Mouse (Mus musculus): ENCODE data around the gene Map4k3. TPM values are rescaled to one million over a fixed set of nuclear protein-coding genes. Genes with fewer than 3 reads are reported as not detected.
"Not testable (repeated sequence)": the region's sequence is repeated elsewhere in the genome, so short reads cannot be mapped to it uniquely, and the experiment has no call there.

The Map4k3 gene
- 31.3 and 34.4 TPM in 2 replicates for polyA plus RNA-seq (2016; fragmentation: Nextera tagmentation; extraction: Ambion mirVana)

DNA sequence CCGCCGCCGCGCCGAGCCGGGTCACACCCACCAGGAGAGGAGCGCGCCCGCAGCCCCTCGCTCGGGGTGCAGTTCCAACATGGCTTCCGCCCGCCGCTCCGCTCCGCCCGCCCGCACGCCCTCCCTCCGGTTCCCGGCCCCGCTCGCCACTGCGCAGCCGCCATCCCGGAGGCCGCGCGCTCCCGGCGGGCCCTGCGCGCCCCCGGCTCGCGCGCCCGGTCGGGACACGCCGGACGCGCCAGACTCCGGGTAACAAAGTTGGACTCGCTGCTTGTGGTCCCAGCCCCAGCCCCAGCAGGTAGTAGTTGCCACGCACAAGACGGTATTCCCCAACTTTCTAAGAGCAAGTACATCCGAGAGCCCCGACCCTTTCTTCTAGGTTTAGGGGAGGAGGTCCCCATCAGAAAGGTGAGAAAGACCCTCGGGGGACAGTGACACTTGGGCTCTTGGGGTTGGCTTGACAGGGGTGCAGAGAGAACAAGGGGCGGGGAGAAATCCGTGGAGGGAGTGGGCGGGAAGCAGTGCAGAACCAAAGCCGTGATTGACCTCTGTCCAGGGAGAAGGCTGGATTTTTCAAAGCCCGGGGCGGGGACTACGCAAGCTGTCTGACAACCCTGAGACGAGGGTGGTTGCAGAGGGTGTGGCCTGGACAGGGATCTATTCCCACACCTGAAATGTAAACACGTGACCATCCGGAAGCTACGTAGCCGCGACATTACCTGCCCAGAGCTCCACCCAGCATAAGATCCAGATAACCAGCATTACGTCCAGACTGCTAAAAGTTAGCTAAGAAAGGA is at the start of gene Map4k3:
TSS of gene Map4k3 (minus strand) at position 424 of the 797 bp plus-strand sequence.
- peak within 1 kb of the TSS; percentile 97 for H3K9ac ChIP-seq (replicated peaks)
- H3K4me1 ChIP-seq: peaks cover 24% of the 10 kb centered on the region
- peak; percentile 96 for ATAC-seq (ENCODE audit: low FRiP score, low read depth)
- peaks cover 5% of the 10 kb centered on the region; the same call in 1 of the 2 replicates for H3K36me3 ChIP-seq
- WGBS: under 1% methylated on average over 54 of the region's 64 CpGs
- H3K27me3 ChIP-seq: no peaks in the 10 kb centered on the region
- peak within 1 kb of the TSS; percentile 66 for H3K4me2 ChIP-seq (replicated peaks)
- H3K4me3 ChIP-seq: peak within 1 kb of the TSS; percentile 90
- H3K27ac ChIP-seq (replicated peaks): peak within 1 kb of the TSS; percentile 94
- H3K9me3 ChIP-seq: no peaks in the 10 kb centered on the region

DNA sequence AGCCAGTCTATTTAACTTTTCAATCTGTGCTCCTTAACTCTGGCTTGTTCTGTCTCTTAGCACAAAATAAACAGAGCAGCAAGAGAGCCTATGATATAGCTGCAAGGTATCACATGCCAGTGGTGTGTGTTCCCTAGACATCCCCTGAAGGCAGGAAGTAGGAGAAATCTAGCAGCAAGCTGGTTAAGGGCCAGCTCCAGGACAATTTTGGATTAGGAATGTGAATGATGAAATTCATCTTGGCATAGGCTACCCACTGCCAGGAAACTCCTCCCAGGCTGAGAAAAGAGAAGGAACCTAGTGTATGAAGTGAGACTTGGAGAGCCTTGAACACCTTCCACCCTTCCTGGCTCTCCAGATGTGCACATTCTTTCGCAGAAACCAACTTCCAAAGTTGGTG is 49.3 kb upstream of the Map4k3 start:
- no peak overlapping the region for H3K4me2 ChIP-seq (replicated peaks)
- 90% methylated on average over 1 of the region's 1 CpGs for WGBS
- H3K4me1 ChIP-seq: no peaks in the 10 kb centered on the region

DNA sequence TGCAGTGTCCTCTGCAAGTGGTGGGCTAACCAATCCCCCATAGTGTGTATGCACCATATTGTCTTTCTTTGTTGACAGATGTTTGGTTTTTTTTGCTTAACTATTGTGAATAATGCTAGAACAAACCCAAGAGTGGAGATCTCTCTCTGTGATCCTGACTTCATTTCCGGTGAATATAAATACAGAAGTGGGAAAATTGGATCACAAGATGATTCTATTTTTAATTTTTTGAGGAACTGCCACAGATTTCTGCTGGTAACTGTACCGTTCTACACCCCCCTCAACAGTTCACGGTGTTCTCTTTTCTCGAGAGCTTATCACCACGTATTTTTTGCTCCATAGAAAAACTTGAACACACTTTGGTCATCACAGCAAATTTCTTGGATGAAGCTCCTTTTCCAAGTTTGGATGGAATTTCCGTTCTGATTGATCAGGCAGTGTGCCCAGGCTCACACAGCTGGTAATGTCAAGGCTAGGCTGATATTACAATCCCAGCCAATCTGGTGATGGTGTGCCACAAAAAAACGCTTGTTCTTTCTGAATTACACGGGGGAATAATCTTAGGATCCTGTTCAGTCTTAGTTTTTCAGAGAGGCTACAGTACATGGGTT is 47.0 kb upstream of the Map4k3 start:
- Histone ChIP-seq H3K4me2 (replicated peaks) (no peak overlapping the region), H3K36me3 (no peaks in the 10 kb centered on the region), H3K4me1 (no peaks in the 10 kb centered on the region), H3K9ac (replicated peaks) (no peak overlapping the region), H3K27me3 (no peaks in the 10 kb centered on the region), H3K9me3 (no peaks in the 10 kb centered on the region), H3K27ac (replicated peaks) (no peak overlapping the region), H3K4me3 (no peak overlapping the region)
- no peak for ATAC-seq (ENCODE audit: low FRiP score, low read depth)
- 85% methylated on average over 8 of the region's 8 CpGs for WGBS

More for the DNA sequence above, 49.3 kb upstream of the Map4k3 start:
- Histone ChIP-seq H3K36me3 (no peaks in the 10 kb centered on the region), H3K4me3 (no peak overlapping the region), H3K27me3 (no peaks in the 10 kb centered on the region), H3K27ac (replicated peaks) (no peak overlapping the region), H3K9me3 (no peaks in the 10 kb centered on the region), H3K9ac (replicated peaks) (no peak overlapping the region)
- ATAC-seq (ENCODE audit: low FRiP score, low read depth): no peak

DNA sequence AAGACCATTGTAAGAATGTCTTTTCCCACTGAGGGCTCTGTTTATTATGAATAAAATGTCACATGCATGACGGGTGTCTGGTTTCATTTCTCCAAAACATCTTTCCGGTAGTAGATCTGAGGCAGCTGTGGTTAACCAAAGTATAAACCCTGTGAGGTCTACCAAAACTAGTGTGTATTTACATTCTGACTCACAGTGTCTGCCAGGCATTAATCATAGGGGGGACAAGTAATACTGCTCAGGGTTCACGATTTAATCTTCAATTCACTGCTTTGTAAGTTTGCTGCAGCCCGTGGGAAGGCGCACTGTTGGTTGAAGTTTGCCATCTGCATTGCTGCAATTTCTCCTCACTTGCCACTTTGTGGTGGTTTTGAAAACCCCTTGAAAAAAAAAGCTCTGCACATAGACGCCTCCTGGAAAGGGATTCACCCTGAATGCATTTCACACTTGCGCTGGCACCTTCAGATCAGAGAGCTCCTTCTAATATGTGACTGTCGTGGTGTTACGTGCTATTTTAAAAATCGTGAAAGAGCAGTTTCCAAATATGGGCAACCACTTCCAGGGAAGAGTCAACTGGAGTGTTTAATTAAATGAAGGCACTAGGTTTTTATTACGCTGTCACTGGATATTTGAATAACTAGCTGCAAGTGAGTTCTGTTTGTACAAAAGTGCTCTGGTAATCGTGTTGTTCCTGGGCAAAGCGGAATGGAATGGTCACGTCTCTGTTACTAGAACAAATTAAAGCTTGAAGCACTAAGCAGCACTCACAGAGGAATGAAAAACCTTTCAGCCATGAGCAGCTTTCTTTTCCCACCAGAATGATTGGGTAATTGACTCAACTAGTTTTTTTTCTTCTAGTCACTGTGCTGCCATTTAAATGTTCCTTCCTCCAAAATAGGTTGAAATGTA is 44.5 kb upstream of the Map4k3 start:
- Histone ChIP-seq H3K9ac (replicated peaks) (no peak overlapping the region), H3K36me3 (no peaks in the 10 kb centered on the region), H3K9me3 (no peaks in the 10 kb centered on the region), H3K4me1 (no peaks in the 10 kb centered on the region), H3K27ac (replicated peaks) (no peak overlapping the region), H3K4me2 (replicated peaks) (no peak overlapping the region), H3K4me3 (no peak overlapping the region), H3K27me3 (no peaks in the 10 kb centered on the region)
- 76% methylated on average over 14 of the region's 14 CpGs for WGBS
- ATAC-seq (ENCODE audit: low FRiP score, low read depth): no peak

DNA sequence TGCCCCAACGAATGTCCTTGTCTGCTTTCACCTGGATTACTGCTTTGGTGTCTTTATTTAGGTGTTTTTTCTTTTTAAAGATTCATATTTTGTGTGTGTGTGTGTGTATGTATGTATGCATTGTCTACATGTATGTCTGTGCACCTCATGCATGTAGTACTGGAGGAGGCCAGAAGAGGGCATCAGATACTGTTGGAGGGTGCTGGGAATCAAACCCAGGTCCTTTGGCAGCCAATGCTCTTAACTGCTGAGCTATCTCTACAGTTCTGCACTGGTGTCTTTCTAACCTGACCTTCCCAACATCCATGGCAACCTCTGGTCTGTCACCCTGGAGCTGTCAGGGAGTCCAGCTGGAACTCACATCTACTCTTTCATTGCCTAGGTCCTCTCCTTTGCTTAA is 41.8 kb upstream of the Map4k3 start:
- H3K27me3 ChIP-seq: no peaks in the 10 kb centered on the region
- H3K9me3 ChIP-seq: no peaks in the 10 kb centered on the region
- no peak overlapping the region for H3K9ac ChIP-seq (replicated peaks)
- no peak overlapping the region for H3K4me2 ChIP-seq (replicated peaks)
- H3K4me1 ChIP-seq: no peaks in the 10 kb centered on the region
- H3K27ac ChIP-seq (replicated peaks): no peak overlapping the region
- 74% methylated on average over 1 of the region's 1 CpGs for WGBS
- no peak overlapping the region for H3K4me3 ChIP-seq
- ATAC-seq (ENCODE audit: low FRiP score, low read depth): no peak
- H3K36me3 ChIP-seq: no peaks in the 10 kb centered on the region

DNA sequence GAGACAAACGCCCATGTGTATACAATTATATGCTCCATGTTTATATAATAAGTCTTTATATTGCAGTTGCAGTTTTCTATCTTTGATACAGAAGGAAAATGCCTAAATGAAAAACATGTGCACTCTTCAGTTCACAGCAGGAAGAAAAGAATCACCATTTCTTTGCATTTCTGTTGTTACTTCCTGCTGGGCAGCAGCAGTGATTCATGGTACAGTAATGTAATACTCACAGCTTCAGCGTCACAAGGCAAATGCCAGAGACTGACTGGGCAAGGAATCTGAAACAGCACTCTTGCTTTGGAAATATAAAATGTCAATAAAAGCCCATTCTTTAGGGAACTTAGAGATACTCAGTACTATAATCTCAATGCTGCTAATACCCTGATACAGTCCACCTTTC is 36.9 kb upstream of the Map4k3 start:
- Histone ChIP-seq H3K27me3 (no peaks in the 10 kb centered on the region), H3K4me3 (no peak overlapping the region), H3K27ac (replicated peaks) (no peak overlapping the region), H3K4me1 (no peaks in the 10 kb centered on the region; the same call in 1 of the 2 replicates), H3K9ac (replicated peaks) (no peak overlapping the region), H3K4me2 (replicated peaks) (no peak overlapping the region), H3K9me3 (no peaks in the 10 kb centered on the region), H3K36me3 (no peaks in the 10 kb centered on the region)
- WGBS: 76% methylated on average over 2 of the region's 2 CpGs
- ATAC-seq (ENCODE audit: low FRiP score, low read depth): no peak

DNA sequence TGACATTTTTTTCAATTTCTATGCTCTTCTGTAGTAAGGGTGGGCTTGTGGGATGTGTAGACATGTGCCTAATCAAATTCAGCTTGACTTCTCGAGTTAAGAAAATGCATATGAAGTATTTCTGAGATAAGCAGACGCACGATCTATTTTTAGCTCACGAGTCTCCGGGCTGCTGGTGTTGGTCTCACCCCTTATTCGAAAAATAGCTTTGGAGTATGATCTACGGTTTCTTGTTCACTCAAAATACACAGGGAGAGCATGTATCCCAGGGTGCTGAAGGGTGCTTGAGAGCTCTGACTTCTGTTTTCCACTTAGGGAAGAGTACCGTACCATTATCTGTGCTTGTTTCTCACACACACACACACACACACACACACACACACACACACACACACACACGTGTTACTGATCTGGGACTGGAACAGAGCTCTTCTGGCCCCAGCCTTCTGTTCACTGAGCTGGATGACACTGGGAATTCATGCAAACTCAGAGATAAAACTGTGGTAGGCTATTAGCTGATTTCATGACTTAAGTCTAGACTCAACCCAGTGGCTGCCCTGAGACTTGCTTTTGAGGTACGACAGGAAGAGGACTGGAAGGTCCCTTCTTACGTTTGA is 34.9 kb upstream of the Map4k3 start:
- Histone ChIP-seq H3K9ac (replicated peaks) (no peak overlapping the region), H3K4me1 (no peaks in the 10 kb centered on the region; the same call in 1 of the 2 replicates), H3K36me3 (no peaks in the 10 kb centered on the region), H3K27ac (replicated peaks) (no peak overlapping the region), H3K4me2 (replicated peaks) (no peak overlapping the region), H3K9me3 (no peaks in the 10 kb centered on the region), H3K27me3 (no peaks in the 10 kb centered on the region), H3K4me3 (no peak overlapping the region)
- WGBS: 80% methylated on average over 11 of the region's 11 CpGs
- ATAC-seq (ENCODE audit: low FRiP score, low read depth): peak; percentile 38; the same call in 1 of the 2 replicates

DNA sequence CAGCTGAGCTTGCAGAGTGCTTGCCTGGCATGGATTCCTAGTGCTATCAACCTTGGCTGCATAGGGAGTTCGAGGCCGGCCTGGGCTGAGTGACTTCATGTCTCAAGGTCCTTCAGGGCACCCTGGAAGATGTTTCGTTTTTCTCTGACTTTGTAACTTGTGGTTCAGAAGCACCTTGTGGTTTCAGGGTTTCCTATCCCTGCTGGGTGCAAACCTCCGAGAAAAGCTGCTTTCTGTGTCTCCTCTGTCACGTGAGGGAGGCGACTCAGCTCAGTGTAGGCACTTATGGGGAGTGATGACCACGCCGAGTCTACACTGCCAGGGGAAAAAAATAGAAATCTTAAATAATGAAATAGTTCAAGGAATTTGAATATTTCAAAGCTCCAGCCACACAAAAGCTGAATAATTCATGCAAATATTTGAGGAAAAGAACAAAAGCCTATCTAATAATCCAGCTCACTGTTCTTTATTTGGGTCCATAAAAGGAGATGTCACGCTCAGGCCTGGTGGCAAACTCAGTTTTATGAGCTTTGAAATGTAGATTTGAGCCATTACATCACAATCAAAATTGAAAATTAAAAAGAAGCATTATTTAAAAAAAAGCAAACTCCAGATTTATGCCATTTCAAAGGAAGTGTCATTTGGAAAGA is 34.2 kb upstream of the Map4k3 start:
- WGBS: 71% methylated on average over 9 of the region's 9 CpGs
- Histone ChIP-seq H3K27ac (replicated peaks) (no peak overlapping the region), H3K36me3 (no peaks in the 10 kb centered on the region), H3K4me1 (no peaks in the 10 kb centered on the region; the same call in 1 of the 2 replicates), H3K27me3 (no peaks in the 10 kb centered on the region), H3K4me2 (replicated peaks) (no peak overlapping the region), H3K4me3 (no peak overlapping the region), H3K9me3 (no peaks in the 10 kb centered on the region), H3K9ac (replicated peaks) (no peak overlapping the region)
- ATAC-seq (ENCODE audit: low FRiP score, low read depth): peak; percentile 58; the same call in 1 of the 2 replicates

DNA sequence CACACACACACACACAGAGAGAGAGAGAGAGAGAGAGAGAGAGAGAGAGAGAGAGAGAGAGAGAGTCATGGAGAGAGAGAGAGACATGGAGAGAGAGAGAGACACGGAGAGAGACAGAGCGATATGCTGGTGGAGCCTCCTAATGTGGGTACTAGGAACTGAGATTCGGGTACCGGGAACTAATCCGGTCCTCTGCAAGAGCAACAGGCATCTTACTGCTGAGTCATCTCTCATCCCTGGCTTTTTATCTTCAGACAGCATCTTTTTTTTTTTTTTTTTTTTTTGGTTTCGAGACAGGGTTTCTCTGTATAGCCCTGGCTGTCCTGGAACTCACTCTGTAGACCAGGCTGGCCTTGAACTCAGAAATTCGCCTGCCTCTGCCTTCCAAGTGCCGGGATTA is 32.9 kb upstream of the Map4k3 start:
- H3K9ac ChIP-seq (replicated peaks); ATAC-seq (ENCODE audit: low FRiP score, low read depth); H3K27me3 ChIP-seq; H3K27ac ChIP-seq (replicated peaks); H3K4me2 ChIP-seq (replicated peaks); H3K9me3 ChIP-seq; H3K4me3 ChIP-seq; H3K4me1 ChIP-seq; H3K36me3 ChIP-seq: not testable (repeated sequence)
- WGBS: 93% methylated on average over 7 of the region's 8 CpGs

DNA sequence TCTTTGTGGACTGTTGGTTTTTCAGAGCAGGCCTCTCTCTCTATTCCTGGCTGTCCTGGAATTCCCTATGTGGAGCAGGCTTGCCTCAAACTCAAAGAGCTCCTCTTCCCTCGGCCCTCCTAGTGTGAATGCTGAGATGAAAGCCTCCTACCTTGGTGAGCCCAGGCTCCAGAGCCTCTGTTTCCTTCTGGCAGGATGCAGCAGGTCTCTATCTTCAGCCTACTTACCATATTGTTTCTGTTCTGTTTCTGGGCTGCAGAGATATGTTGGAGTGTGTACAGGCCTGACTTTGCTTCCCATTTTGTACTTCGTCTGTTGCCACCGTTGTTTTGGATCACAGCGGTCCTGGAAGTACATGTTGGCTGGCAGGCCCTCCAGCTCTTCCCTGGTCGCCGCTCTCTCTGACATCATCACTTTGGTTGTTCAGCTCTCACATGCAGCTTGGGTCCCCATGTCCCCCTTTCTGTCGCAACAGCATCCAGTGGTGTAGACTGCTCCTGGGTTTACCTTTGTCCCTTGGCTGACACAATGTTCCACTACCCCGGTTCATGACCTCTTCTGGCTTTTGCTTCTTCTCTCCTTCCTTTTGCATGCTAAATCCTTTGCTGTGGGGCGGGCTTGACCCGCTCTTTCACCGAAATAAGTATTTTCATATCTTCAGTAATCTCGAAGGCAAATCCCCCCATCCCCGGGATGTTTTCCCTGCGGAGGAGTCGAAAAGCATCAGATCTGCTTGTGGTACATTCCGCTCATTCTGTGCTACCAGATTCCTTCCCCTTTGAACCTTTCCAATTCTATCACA is 32.3 kb upstream of the Map4k3 start:
- Histone ChIP-seq H3K27me3 (no peaks in the 10 kb centered on the region), H3K36me3 (no peaks in the 10 kb centered on the region), H3K27ac (replicated peaks) (no peak overlapping the region), H3K4me3 (no peak overlapping the region), H3K9ac (replicated peaks) (no peak overlapping the region), H3K9me3 (no peaks in the 10 kb centered on the region), H3K4me2 (replicated peaks) (no peak overlapping the region), H3K4me1 (no peaks in the 10 kb centered on the region; the same call in 1 of the 2 replicates)
- no peak for ATAC-seq (ENCODE audit: low FRiP score, low read depth)
- WGBS: 88% methylated on average over 16 of the region's 16 CpGs

All from midbrain, embryonic 12.5 days (tissue).